Mouse (Mus musculus): ENCODE data around the gene Nck2.

DNA sequence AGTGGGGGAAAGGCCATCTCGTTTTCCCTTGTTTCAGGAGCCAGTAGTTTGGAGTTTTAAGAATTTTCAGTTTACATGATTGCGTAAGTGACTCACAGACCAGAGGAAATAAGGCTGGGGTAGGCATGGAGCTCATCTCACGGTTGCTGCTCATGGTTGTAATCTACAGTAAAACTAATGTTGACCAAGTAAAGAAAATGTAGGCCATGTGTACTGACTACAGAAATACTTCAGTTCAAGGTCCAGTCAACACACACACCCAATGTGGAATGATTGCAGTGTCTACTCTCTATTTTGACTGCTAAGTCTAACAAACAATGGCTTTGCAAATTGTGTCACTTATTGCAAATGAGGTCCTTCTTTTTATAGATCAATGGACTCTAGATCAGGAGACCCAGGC, 77.1 kb downstream of the Nck2 start:
- TF ChIP-seq CTCF (IDR thresholded peaks at IDR 0.05; ENCODE audit: low read depth, low read length): no peak
- no peak for TF ChIP-seq POLR2A (IDR thresholded peaks at IDR 0.05; ENCODE audit: borderline replicate concordance, low read depth, low read length)
